Mouse (Mus musculus) C2C12 (cell line): ENCODE results near the gene Rap1b.

Experiments used
- CTCF ChIP-seq: IDR thresholded peaks from one replicate; pipeline ENCODE4 v1.5.1; 2011; ENCODE audit not compliant: control insufficient read depth, insufficient read depth, insufficient read length
- MAX ChIP-seq: IDR thresholded peaks from one replicate; pipeline ENCODE4 v1.6.1; 2011; ENCODE audit warnings: mild to moderate bottlenecking, control low read depth

DNA sequence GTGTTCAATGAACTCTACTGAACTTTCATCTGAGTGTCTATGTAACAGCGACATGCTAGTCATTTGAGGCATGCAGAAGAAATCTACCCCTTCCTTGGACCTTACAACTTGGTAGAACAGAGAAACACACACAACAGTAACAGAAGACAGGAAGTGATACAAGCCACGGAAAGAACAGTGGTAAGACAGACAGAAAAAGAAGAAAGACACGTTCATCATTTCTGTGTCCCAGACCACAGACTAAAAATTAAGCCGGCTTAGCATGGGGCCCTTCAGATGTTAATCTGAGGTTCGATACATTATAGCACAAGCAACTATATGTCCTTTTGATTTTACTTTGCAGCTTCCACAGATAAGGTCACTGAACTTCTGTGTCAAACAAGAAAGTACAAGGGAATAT is 2.1 kb downstream of the Rap1b start:
- TF ChIP-seq CTCF: no peak
- no peak for TF ChIP-seq MAX
